Mouse (Mus musculus): ENCODE results near the gene Paqr8. TPM values are rescaled to one million over a fixed set of nuclear protein-coding genes. Genes with fewer than 3 reads are reported as not detected.
A peak's percentile ranks its signal among the peaks of the same experiment; 100 is the strongest.

The Paqr8 gene
- polyA plus RNA-seq, 1 experiment from 2014 or later, result 6.1 TPM

DNA sequence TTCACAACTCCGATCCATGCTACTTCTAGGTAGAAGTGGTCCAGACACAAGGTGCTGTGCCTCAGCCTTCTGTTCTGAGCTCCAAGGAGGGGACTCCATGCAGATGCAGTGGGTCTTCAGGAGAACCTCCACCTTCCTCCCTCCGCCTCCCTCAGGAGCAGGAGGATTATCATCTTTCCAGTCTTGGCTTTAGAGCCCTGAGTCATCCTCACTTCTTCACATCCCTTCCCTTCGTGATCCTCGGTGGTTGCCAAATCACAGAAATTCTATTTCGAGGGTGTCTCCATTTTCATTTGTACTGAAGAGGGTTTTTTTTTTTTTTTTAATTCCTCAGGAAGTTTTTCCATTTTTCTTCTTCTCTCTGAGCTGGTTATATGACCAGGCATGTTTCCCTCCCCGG lies 16.3 kb upstream of the Paqr8 start:
- WGBS, result 92% methylated on average over 6 of the region's 6 CpGs
- no peak for ATAC-seq
- Histone ChIP-seq H3K9ac (ENCODE audit: low read depth, low read length) (no peak overlapping the region), H3K36me3 (ENCODE audit: control insufficient read depth, insufficient read depth, low read length) (no peaks in the 10 kb centered on the region), H3K27me3 (replicated peaks; ENCODE audit: control insufficient read depth, insufficient read depth, low read length) (no peaks in the 10 kb centered on the region), H3K27ac (ENCODE audit: low read length) (no peak overlapping the region), H3K4me2 (ENCODE audit: low read depth, low read length) (no peak overlapping the region), H3K4me1 (ENCODE audit: control insufficient read depth, insufficient read depth, low read length) (no peaks in the 10 kb centered on the region; the same call in 1 of the 2 replicates), H3K4me3 (ENCODE audit: low read length) (no peak overlapping the region), H3K9me3 (ENCODE audit: control insufficient read depth, low read length) (no peaks in the 10 kb centered on the region)

DNA sequence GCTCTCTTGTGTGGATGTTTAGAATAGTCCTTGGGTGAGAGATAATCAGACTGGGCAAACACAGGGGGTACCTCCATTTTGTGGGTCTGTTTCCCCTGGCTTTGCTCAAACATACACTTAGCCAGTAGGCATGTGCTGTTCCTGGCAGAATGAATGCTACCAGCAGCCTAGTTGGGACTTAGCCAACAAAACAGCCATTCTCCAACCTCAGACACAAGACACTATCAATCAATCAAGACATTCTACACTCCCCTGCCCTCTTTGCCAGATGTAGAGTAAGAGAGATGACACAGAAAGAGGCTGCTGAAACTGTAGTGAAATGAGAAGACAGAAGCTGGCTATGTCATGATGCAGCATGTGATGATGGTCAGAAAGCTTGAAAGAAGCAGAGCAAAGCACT lies 13.1 kb upstream of the Paqr8 start:
- no peaks in the 10 kb centered on the region for H3K9me3 ChIP-seq (ENCODE audit: control insufficient read depth, low read length)
- H3K4me2 ChIP-seq (ENCODE audit: low read depth, low read length), result no peak overlapping the region
- no peak overlapping the region for H3K27ac ChIP-seq (ENCODE audit: low read length)
- no peak overlapping the region for H3K4me3 ChIP-seq (ENCODE audit: low read length)
- H3K4me1 ChIP-seq (ENCODE audit: control insufficient read depth, insufficient read depth, low read length), result no peaks in the 10 kb centered on the region
- H3K27me3 ChIP-seq (replicated peaks; ENCODE audit: control insufficient read depth, insufficient read depth, low read length), result no peaks in the 10 kb centered on the region
- no peaks in the 10 kb centered on the region for H3K36me3 ChIP-seq (ENCODE audit: control insufficient read depth, insufficient read depth, low read length)
- no peak overlapping the region for H3K9ac ChIP-seq (ENCODE audit: low read depth, low read length)
- ATAC-seq, result no peak

DNA sequence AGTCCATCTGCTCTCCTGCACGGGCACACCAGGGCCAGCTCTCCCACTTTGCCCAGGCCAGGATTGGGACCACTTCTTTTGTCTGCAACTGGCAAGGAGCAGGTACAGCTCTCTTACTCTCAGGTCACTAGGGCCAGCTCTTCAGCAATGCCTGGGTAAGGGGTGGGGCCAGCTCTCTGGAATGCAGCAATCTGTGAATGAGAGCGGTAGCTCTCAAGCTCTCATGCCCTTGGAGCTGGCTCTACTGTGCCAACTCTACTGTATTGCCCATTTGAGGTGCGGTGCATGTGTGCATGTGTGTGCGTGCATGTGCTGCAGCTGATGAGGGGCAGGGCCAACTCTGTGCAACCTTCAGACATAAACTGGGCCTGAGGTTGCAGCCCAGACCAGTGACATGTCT lies 11.0 kb upstream of the Paqr8 start:
- H3K4me3 ChIP-seq (ENCODE audit: low read length), result no peak overlapping the region
- 83% methylated on average over 4 of the region's 4 CpGs for WGBS
- H3K9ac ChIP-seq (ENCODE audit: low read depth, low read length), result no peak overlapping the region
- no peak overlapping the region for H3K27ac ChIP-seq (ENCODE audit: low read length)
- no peaks in the 10 kb centered on the region for H3K27me3 ChIP-seq (replicated peaks; ENCODE audit: control insufficient read depth, insufficient read depth, low read length)
- 0 out of 2 replicates have a peak, but pooled peaks have one; percentile 26 for ATAC-seq
- no peak overlapping the region for H3K4me2 ChIP-seq (ENCODE audit: low read depth, low read length)
- no peaks in the 10 kb centered on the region for H3K9me3 ChIP-seq (ENCODE audit: control insufficient read depth, low read length)
- no peaks in the 10 kb centered on the region for H3K36me3 ChIP-seq (ENCODE audit: control insufficient read depth, insufficient read depth, low read length)
- no peaks in the 10 kb centered on the region for H3K4me1 ChIP-seq (ENCODE audit: control insufficient read depth, insufficient read depth, low read length)

DNA sequence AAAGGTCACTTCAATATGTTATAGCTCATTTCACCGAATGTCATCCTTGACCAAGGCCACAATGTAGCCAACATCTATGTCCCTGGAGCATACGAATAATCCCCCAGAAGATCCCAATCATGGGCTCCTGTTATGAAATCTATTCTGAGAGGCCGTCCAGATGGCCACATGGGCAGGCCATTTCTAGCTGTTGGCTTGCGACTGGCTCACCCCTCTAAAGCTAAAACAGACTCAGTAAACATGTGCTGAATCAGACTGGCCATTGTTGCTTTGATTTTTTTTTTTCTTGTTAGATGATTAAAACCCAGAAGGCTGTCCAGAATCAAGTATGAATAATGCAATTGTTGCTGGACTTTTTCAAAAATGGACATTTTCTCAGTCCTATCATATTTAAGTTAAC lies 7.3 kb upstream of the Paqr8 start:
- Histone ChIP-seq H3K4me3 (ENCODE audit: low read length) (no peak overlapping the region), H3K36me3 (ENCODE audit: control insufficient read depth, insufficient read depth, low read length) (no peaks in the 10 kb centered on the region), H3K4me2 (ENCODE audit: low read depth, low read length) (no peak overlapping the region), H3K9ac (ENCODE audit: low read depth, low read length) (no peak overlapping the region), H3K27ac (ENCODE audit: low read length) (no peak overlapping the region), H3K4me1 (ENCODE audit: control insufficient read depth, insufficient read depth, low read length) (no peaks in the 10 kb centered on the region), H3K27me3 (replicated peaks; ENCODE audit: control insufficient read depth, insufficient read depth, low read length) (no peaks in the 10 kb centered on the region), H3K9me3 (ENCODE audit: control insufficient read depth, low read length) (no peaks in the 10 kb centered on the region)
- 88% methylated on average over 4 of the region's 4 CpGs for WGBS
- ATAC-seq, result no peak

DNA sequence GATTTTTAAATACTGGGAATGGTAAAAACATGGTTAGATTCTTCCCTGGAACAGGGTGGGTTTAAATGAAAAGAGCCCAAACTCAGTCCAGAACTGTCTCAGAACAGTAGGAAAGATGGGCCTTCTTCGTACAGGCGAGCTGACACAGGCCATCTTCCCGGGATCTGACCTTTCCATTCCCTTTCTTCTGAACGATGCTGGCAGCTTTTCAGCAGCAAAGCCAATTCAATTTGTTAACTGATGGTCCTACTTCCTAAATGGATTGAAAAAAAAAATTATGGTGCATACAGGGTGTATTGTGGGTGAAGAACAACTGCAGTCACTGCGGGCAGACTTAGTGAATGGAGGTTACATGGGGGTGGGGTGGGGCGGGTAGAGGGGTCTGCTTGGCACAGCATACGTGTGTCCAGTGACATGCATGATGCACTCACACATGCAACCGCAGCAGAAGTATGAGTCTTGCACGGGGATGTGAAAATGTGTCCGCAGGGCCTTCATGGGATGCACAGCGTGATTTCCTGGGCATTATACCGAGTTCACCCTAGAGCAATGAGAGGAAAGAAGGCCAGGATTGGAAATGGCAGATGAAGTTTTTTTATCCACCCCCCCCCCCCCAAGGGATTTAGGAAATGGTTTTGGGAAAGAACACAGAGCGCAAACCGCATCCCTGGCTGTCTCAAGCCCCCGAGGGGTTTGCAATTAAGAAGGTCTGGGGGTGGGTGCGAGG lies 566 bp upstream of the Paqr8 start:
- peak overlapping the region; percentile 79 for H3K9ac ChIP-seq (ENCODE audit: low read depth, low read length)
- 26% methylated on average over 16 of the region's 16 CpGs for WGBS
- ATAC-seq, result peak; percentile 5
- no peaks in the 10 kb centered on the region for H3K27me3 ChIP-seq (replicated peaks; ENCODE audit: control insufficient read depth, insufficient read depth, low read length)
- peak overlapping the region; percentile 75 for H3K4me3 ChIP-seq (ENCODE audit: low read length)
- H3K27ac ChIP-seq (ENCODE audit: low read length), result 0 out of 2 replicates have a peak overlapping the region, but pooled peaks have one; percentile 18
- no peaks in the 10 kb centered on the region for H3K36me3 ChIP-seq (ENCODE audit: control insufficient read depth, insufficient read depth, low read length)
- H3K4me2 ChIP-seq (ENCODE audit: low read depth, low read length), result peak overlapping the region; percentile 88
- no peaks in the 10 kb centered on the region for H3K9me3 ChIP-seq (ENCODE audit: control insufficient read depth, low read length)
- H3K4me1 ChIP-seq (ENCODE audit: control insufficient read depth, insufficient read depth, low read length), result peaks cover 8% of the 10 kb centered on the region; the same call in 1 of the 2 replicates

DNA sequence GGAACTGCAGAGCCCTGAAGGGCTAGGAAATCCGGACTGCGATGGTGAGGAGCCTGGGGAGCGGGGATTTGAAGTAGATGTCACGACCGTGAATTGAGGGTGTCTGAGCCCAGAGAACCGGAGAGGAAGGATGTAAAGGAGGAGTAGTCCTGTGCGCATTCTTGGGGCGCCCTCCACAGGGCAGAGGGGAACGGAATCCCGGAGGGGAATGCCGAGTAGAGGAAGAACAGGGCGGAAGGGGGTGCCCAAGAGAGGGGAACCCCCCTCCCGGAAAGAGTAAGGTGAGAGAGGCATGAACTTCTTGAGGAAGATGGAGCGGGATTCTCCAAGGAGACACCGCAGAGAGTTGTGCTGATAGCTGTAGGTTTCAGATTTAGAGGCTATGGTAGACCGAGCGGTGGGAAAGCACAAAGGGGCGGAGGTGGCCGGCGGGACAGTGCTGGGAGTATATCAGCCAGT lies 564 bp downstream of the Paqr8 start:
- Histone ChIP-seq H3K9ac (ENCODE audit: low read depth, low read length) (peak overlapping the region; percentile 79), H3K27ac (ENCODE audit: low read length) (peak overlapping the region; percentile 76), H3K4me1 (ENCODE audit: control insufficient read depth, insufficient read depth, low read length) (peaks cover 8% of the 10 kb centered on the region; the same call in 1 of the 2 replicates), H3K4me2 (ENCODE audit: low read depth, low read length) (peak overlapping the region; percentile 88), H3K9me3 (ENCODE audit: control insufficient read depth, low read length) (no peaks in the 10 kb centered on the region), H3K36me3 (ENCODE audit: control insufficient read depth, insufficient read depth, low read length) (no peaks in the 10 kb centered on the region), H3K27me3 (replicated peaks; ENCODE audit: control insufficient read depth, insufficient read depth, low read length) (no peaks in the 10 kb centered on the region), H3K4me3 (ENCODE audit: low read length) (peak overlapping the region; percentile 75)
- under 1% methylated on average over 20 of the region's 20 CpGs for WGBS
- ATAC-seq, result peak; percentile 87

DNA sequence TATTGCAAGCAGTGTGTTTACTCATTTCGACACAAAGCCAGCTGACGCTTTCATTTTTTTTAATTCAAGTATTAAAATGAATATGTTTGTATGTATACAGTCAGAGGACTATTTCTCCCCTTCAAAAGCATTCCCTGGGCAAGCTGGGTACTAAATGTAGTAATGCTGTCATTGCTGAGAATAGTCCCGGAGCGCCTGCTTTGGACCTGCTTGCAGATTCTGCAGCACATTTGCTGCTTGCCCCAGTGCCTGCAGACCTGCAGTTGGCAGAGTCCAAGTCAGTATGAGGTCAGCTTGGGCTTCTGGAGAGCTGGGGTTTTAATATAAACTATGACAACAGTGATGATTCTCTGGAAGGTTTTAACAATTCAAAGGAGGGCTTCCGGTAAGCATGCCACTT lies 2.7 kb downstream of the Paqr8 start:
- ATAC-seq, result no peak
- Histone ChIP-seq H3K27me3 (replicated peaks; ENCODE audit: control insufficient read depth, insufficient read depth, low read length) (no peaks in the 10 kb centered on the region), H3K9me3 (ENCODE audit: control insufficient read depth, low read length) (no peaks in the 10 kb centered on the region), H3K4me1 (ENCODE audit: control insufficient read depth, insufficient read depth, low read length) (peaks cover 8% of the 10 kb centered on the region; the same call in 1 of the 2 replicates), H3K9ac (ENCODE audit: low read depth, low read length) (no peak overlapping the region), H3K36me3 (ENCODE audit: control insufficient read depth, insufficient read depth, low read length) (no peaks in the 10 kb centered on the region), H3K27ac (ENCODE audit: low read length) (no peak overlapping the region), H3K4me2 (ENCODE audit: low read depth, low read length) (no peak overlapping the region), H3K4me3 (ENCODE audit: low read length) (no peak overlapping the region)
- WGBS, result 80% methylated on average over 5 of the region's 5 CpGs

DNA sequence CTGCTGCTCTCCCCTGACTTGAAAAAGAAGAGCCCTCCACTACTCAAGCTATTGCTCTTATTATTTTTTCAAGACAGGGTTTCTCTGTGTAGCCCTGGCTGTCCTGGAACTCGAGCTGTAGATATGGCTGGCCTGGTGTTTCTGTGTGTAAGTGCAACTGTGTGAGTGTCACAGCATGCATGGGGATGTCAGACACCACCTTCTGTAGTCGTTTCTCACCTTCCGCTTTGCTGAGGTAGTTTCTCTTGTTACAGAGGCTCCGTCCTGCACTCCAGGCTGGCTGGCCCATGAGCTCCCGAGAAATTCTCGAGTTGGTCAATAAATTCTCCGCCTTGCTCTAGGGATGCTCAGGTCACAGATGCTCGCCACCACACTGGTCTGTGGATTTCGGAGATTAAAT lies 8.0 kb downstream of the Paqr8 start:
- no peak for ATAC-seq
- no peaks in the 10 kb centered on the region for H3K4me1 ChIP-seq (ENCODE audit: control insufficient read depth, insufficient read depth, low read length)
- no peaks in the 10 kb centered on the region for H3K9me3 ChIP-seq (ENCODE audit: control insufficient read depth, low read length)
- no peak overlapping the region for H3K4me3 ChIP-seq (ENCODE audit: low read length)
- H3K27me3 ChIP-seq (replicated peaks; ENCODE audit: control insufficient read depth, insufficient read depth, low read length), result no peaks in the 10 kb centered on the region
- no peak overlapping the region for H3K4me2 ChIP-seq (ENCODE audit: low read depth, low read length)
- no peak overlapping the region for H3K9ac ChIP-seq (ENCODE audit: low read depth, low read length)
- WGBS, result 56% methylated on average over 9 of the region's 9 CpGs
- H3K36me3 ChIP-seq (ENCODE audit: control insufficient read depth, insufficient read depth, low read length), result no peaks in the 10 kb centered on the region
- no peak overlapping the region for H3K27ac ChIP-seq (ENCODE audit: low read length)

DNA sequence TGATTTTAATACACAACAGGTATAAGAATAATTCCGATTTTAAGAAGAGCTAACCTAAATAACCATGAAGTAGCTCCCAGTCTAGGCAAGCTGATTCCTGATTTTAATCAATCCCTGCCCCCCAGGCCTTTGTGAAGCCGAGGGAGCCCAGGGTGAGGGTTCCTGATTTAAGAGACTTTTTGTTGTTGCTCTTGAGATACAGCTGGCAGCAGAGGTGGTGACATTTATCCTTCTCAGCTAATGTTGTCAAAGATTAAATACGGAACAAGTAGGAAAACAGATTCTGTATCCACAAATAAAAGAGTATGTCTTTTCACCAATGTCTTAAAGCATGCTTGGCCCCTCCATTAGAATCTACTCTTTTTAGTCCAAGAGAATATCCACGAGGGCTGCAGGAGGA lies 9.9 kb downstream of the Paqr8 start:
- no peak overlapping the region for H3K9ac ChIP-seq (ENCODE audit: low read depth, low read length)
- ATAC-seq, result no peak

More for the DNA sequence above, 9.9 kb downstream of the Paqr8 start:
- H3K4me3 ChIP-seq (ENCODE audit: low read length), result no peak overlapping the region
- 68% methylated on average over 4 of the region's 4 CpGs for WGBS
- H3K27me3 ChIP-seq (replicated peaks; ENCODE audit: control insufficient read depth, insufficient read depth, low read length), result no peaks in the 10 kb centered on the region
- H3K9me3 ChIP-seq (ENCODE audit: control insufficient read depth, low read length), result no peaks in the 10 kb centered on the region
- no peaks in the 10 kb centered on the region for H3K4me1 ChIP-seq (ENCODE audit: control insufficient read depth, insufficient read depth, low read length)
- H3K27ac ChIP-seq (ENCODE audit: low read length), result no peak overlapping the region
- H3K36me3 ChIP-seq (ENCODE audit: control insufficient read depth, insufficient read depth, low read length), result no peaks in the 10 kb centered on the region
- H3K4me2 ChIP-seq (ENCODE audit: low read depth, low read length), result no peak overlapping the region
